Mouse (Mus musculus) limb, embryonic 14.5 days (tissue): ENCODE results near the gene Slc25a28. TPM values are rescaled to one million over a fixed set of nuclear protein-coding genes. Genes with fewer than 3 reads are reported as not detected.

Source experiments
- ATAC-seq: fragments of 200-750 bp; cut with Nextera tagmentation; 2 replicates; pipeline ENCODE4 v1.8.0; 2017; ENCODE audit warnings: low read depth, moderate number of reproducible peaks, moderate TSS enrichment; ENCODE audit not compliant: low FRiP score
- DNase-seq: peaks from one replicate; pipeline ENCODE4 v3.0.0-alpha.2; 2015; ENCODE audit warnings: low spot score
- H3K27ac ChIP-seq: fragments of 300-500 bp; sonication (generic); replicated peaks from 2 replicates; pipeline ENCODE4 v1.5.1; 2014; ENCODE audit warnings: low read depth, mild to moderate bottlenecking, low read length, moderate library complexity, mixed read lengths
- H3K27me3 ChIP-seq: fragments of 300-500 bp; sonication (generic); 2 replicates; pipeline ENCODE4 v1.6.1; 2014; ENCODE audit warnings: low read length, mixed read lengths; ENCODE audit not compliant: control insufficient read depth, insufficient read depth
- H3K36me3 ChIP-seq: fragments of 300-500 bp; sonication (generic); 2 replicates; pipeline ENCODE4 v1.6.1; 2014; ENCODE audit warnings: mild to moderate bottlenecking, low read length, moderate library complexity, mixed read lengths; ENCODE audit not compliant: control insufficient read depth, insufficient read depth
- H3K4me1 ChIP-seq: fragments of 300-500 bp; sonication (generic); 2 replicates; pipeline ENCODE4 v1.6.1; 2014; ENCODE audit warnings: antibody characterized with exemption, low read length, mixed read lengths; ENCODE audit not compliant: control insufficient read depth, insufficient read depth
- H3K4me2 ChIP-seq: fragments of 300-500 bp; sonication (generic); replicated peaks from 2 replicates; pipeline ENCODE4 v1.6.1; 2014; ENCODE audit warnings: low read depth, mild to moderate bottlenecking, low read length, moderate library complexity; ENCODE audit not compliant: severe bottlenecking
- H3K4me3 ChIP-seq: fragments of 300-500 bp; sonication (generic); replicated peaks from 2 replicates; pipeline ENCODE4 v1.5.1; 2014; ENCODE audit warnings: low read length
- H3K9ac ChIP-seq: fragments of 300-500 bp; sonication (generic); 2 replicates; pipeline ENCODE4 v1.6.1; 2014; ENCODE audit warnings: mild to moderate bottlenecking, low read depth, low read length, moderate library complexity; ENCODE audit not compliant: severe bottlenecking
- H3K9me3 ChIP-seq: fragments of 300-500 bp; sonication (generic); 2 replicates; pipeline ENCODE4 v1.6.1; 2016; ENCODE audit warnings: low read length; ENCODE audit not compliant: control insufficient read depth
- POLR2A ChIP-seq: fragments of 200-500 bp; IDR thresholded peaks from 2 replicates; pipeline ENCODE4 v1.8.0; 2012; ENCODE audit warnings: inconsistent platforms, mild to moderate bottlenecking, moderate library complexity, borderline replicate concordance; ENCODE audit not compliant: insufficient read depth, insufficient read length; ENCODE audit errors: extremely low read depth
- WGBS: fragments of 180-500 bp; shearing (Covaris S2); extraction: QIAGEN DNeasy Blood & Tissue Kit; methylation state at CpG from one replicate; pipeline ENCODE4 v1.1.7; 2014; 5-methylcytosine and 5-hydroxymethylcytosine counted together
- polyA plus RNA-seq, 2 experiments: library from polyadenylated mRNA; depleted of rRNA in 1 of 2; stranded (reverse) in 1 of 2; unstranded in 1 of 2; fragments of >200 nt; fragmentation: Nextera tagmentation in 1 of 2; extraction: Ambion mirVana in 1 of 2; gene quantifications; 2 replicates each; pipeline versions ENCODE4 v1.2.1 to v1.2.3; 2012 to 2014

The Slc25a28 gene
- polyA plus RNA-seq, 2 experiments: 14.2 to 70.0 TPM

DNA sequence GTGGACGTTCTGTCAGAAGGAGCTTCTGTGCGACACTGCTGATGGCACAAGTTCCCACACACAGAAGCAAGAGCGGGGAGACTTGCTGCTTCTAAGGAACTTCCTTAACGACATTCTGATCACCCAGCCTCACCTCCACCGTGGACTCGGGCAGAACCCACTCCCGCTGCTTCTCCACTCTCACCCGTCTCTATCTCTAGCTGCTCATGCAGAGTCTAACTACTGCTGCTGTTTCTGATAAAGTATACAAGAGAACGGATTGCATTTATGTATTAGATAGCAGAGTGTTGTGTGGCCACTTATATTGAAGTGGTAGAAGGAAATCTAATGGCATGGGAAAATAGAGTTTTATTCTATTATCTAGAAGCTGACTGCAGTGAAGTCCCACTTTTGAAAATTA is 13.9 kb downstream of the Slc25a28 start:
- no peak for TF ChIP-seq POLR2A
- H3K4me1 ChIP-seq: no peaks in the 10 kb centered on the region
- H3K27me3 ChIP-seq: no peaks in the 10 kb centered on the region
- peaks cover 15% of the 10 kb centered on the region for H3K36me3 ChIP-seq
- DNase-seq (no peak), ATAC-seq (no peak)
- 75% methylated on average over 9 of the region's 9 CpGs for WGBS
- H3K4me2 ChIP-seq: no peak overlapping the region
- H3K9me3 ChIP-seq: no peaks in the 10 kb centered on the region
- no peak overlapping the region for H3K4me3 ChIP-seq
- H3K27ac ChIP-seq: no peak overlapping the region
- no peak overlapping the region for H3K9ac ChIP-seq

- H3K9me3 ChIP-seq: no peaks in the 10 kb centered on the region
Observed at GRCm38 (mm10) chr19:43659632-43660031, 15.0 kb downstream of the Slc25a28 start.

DNA sequence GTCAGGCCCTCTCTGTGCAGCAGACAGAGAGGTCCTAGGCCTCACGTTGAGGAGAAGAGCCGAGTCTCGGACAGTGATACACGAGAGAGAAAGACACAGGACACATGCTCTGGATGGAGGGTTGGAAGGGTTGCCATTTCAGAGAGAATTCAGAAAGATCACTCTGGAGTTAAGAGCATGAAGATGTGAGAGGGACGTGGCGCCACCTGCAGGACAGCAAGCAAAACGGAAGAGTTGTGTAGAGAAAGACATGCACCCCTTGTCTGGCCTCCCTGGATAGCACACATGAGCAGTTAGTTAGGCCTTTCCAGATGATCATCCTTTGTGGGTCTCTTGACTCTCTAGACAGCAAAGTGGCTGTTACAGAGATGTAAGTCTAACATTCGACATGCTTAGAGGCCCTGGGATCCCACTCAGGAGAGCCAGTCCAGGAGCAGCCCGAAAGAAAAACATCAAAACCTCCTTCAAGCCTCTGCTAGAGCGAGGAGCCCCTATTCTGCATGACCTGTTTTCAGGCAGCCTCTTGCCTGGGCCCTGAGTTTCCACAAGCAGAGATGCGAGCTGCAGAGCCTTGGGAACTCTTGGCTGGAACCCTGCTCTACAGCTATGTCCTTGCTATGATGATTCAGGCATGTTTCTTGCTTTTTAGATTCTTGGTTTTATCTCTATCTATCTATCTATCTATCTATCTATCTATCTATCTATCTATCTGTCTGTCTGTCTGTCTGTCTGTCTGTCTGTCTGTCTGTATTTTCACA is 18.8 kb downstream of the Slc25a28 start:
- 42% methylated on average over 11 of the region's 11 CpGs for WGBS
- DNase-seq (peak; percentile 38), ATAC-seq (no peak)
- Histone ChIP-seq H3K4me2 (no peak overlapping the region), H3K9ac (no peak overlapping the region), H3K9me3 (no peaks in the 10 kb centered on the region), H3K4me1 (no peaks in the 10 kb centered on the region), H3K4me3 (no peak overlapping the region), H3K27ac (no peak overlapping the region), H3K27me3 (0 out of 2 replicates have a peak, but pooled peaks cover 6% of the 10 kb centered on the region), H3K36me3 (no peaks in the 10 kb centered on the region)
- TF ChIP-seq POLR2A: no peak

More at GRCm38 (mm10) chr19:43659632-43660031, 15.0 kb downstream of the Slc25a28 start:
- ATAC-seq (no peak), DNase-seq (no peak)
- Histone ChIP-seq H3K27ac (no peak overlapping the region), H3K9ac (no peak overlapping the region), H3K27me3 (no peaks in the 10 kb centered on the region), H3K4me2 (no peak overlapping the region), H3K4me1 (no peaks in the 10 kb centered on the region), H3K36me3 (peaks cover 15% of the 10 kb centered on the region), H3K4me3 (no peak overlapping the region)
- 72% methylated on average over 6 of the region's 6 CpGs for WGBS
- TF ChIP-seq POLR2A: no peak

- no peaks in the 10 kb centered on the region for H3K9me3 ChIP-seq
- H3K4me3 ChIP-seq: no peak overlapping the region
- 37% methylated on average over 8 of the region's 8 CpGs for WGBS
- H3K4me1 ChIP-seq: no peaks in the 10 kb centered on the region
- DNase-seq (no peak), ATAC-seq (no peak)
- H3K27me3 ChIP-seq: 0 out of 2 replicates have a peak, but pooled peaks cover 6% of the 10 kb centered on the region
- H3K4me2 ChIP-seq: no peak overlapping the region
- no peak for TF ChIP-seq POLR2A
- no peak overlapping the region for H3K27ac ChIP-seq
- no peak overlapping the region for H3K9ac ChIP-seq
- no peaks in the 10 kb centered on the region for H3K36me3 ChIP-seq
Observed at GRCm38 (mm10) chr19:43651241-43651785, 23.4 kb downstream of the Slc25a28 start.

DNA sequence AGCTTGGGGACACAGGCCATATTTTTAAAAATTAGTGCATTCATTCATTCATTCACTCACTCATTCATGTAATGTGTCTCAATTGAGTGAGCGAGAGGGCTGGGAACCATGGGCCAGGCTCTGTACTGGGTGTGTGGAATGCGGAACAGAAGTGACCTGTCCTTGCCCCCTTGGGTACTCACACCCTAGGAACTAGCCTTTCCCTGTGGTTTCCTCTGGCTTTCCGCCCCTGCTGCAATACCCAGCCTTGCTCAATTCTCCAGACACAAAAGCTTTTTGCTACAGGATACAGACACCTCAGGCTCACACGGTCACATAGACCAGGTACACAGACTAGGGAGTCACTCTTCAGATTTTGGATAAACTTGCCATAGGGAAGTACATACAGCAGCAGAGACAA is 26.3 kb downstream of the Slc25a28 start:
- no peak for DNase-seq
- no peaks in the 10 kb centered on the region for H3K9me3 ChIP-seq
- no peak overlapping the region for H3K4me2 ChIP-seq
- no peak overlapping the region for H3K27ac ChIP-seq
- no peaks in the 10 kb centered on the region for H3K36me3 ChIP-seq
- TF ChIP-seq POLR2A: no peak
- H3K4me1 ChIP-seq: no peaks in the 10 kb centered on the region
- no peak overlapping the region for H3K9ac ChIP-seq
- no peak for ATAC-seq
- 93% methylated on average over 4 of the region's 4 CpGs for WGBS
- no peak overlapping the region for H3K4me3 ChIP-seq
- 0 out of 2 replicates have a peak, but pooled peaks cover 6% of the 10 kb centered on the region for H3K27me3 ChIP-seq
